Mouse (Mus musculus) thymus, postnatal 10 days (tissue): ENCODE results near the gene Gnai2.

ENCODE experiments used
- DNase-seq, 2 experiments: peaks; one replicate each; pipeline ENCODE4 v3.0.0; 2021; ENCODE audit warnings: low spot score in 2 of 2

The Gnai2 gene

GRCm38 (mm10) chr9:107635279-107636028 lies at the start of gene Gnai2:
TSS of gene Gnai2 (minus strand) at chr9:107635367.
- peak; percentile 94 to 95 for DNase-seq

GRCm38 (mm10) chr9:107682405-107682804 lies 47.2 kb upstream of the Gnai2 start:
- no peak for DNase-seq

GRCm38 (mm10) chr9:107679501-107679900 lies 44.3 kb upstream of the Gnai2 start, which contains the start of gene Gnat1:
TSS of gene Gnat1 (minus strand) at chr9:107679712.
- no peak for DNase-seq

GRCm38 (mm10) chr9:107678861-107679260 lies 43.7 kb upstream of the Gnai2 start:
- no peak for DNase-seq

- DNase-seq, result peak; percentile 59 to 82
Observed at GRCm38 (mm10) chr9:107677819-107678526, 42.8 kb upstream of the Gnai2 start.

- peak; percentile 37 to 73 for DNase-seq
Observed at GRCm38 (mm10) chr9:107677091-107677784, 42.1 kb upstream of the Gnai2 start.

GRCm38 (mm10) chr9:107676302-107676701 lies 41.1 kb upstream of the Gnai2 start:
- no peak for DNase-seq

- DNase-seq, result peak; percentile 42 to 66
Observed at GRCm38 (mm10) chr9:107675671-107676301, 40.6 kb upstream of the Gnai2 start.

- no peak for DNase-seq
Observed at GRCm38 (mm10) chr9:107674609-107675429, 39.7 kb upstream of the Gnai2 start.

- no peak for DNase-seq
Observed at GRCm38 (mm10) chr9:107670259-107670658, 35.1 kb upstream of the Gnai2 start.

GRCm38 (mm10) chr9:107669480-107669945 lies 34.3 kb upstream of the Gnai2 start, which contains the start of gene Slc38a3:
TSS of gene Slc38a3 (minus strand) at chr9:107669530.
- no peak for DNase-seq

GRCm38 (mm10) chr9:107668916-107669315 lies 33.7 kb upstream of the Gnai2 start:
- no peak for DNase-seq

- DNase-seq, result no peak
Observed at GRCm38 (mm10) chr9:107668011-107668410, 32.8 kb upstream of the Gnai2 start.

GRCm38 (mm10) chr9:107667219-107667618 lies 32.1 kb upstream of the Gnai2 start:
- DNase-seq, result no peak

GRCm38 (mm10) chr9:107666751-107667205 lies 31.6 kb upstream of the Gnai2 start:
- DNase-seq, result no peak

- DNase-seq, result no peak
Observed at GRCm38 (mm10) chr9:107665308-107665707, 30.1 kb upstream of the Gnai2 start.

GRCm38 (mm10) chr9:107663525-107663924 lies 28.4 kb upstream of the Gnai2 start:
- DNase-seq, result no peak

- no peak for DNase-seq
Observed at GRCm38 (mm10) chr9:107662342-107662741, 27.2 kb upstream of the Gnai2 start.

- no peak for DNase-seq
Observed at GRCm38 (mm10) chr9:107660777-107661176, 25.6 kb upstream of the Gnai2 start.

GRCm38 (mm10) chr9:107659961-107660360 lies 24.8 kb upstream of the Gnai2 start:
- DNase-seq, result no peak

GRCm38 (mm10) chr9:107659551-107659950 lies 24.4 kb upstream of the Gnai2 start:
- DNase-seq, result no peak
